Mouse (Mus musculus) effector memory CD4-positive, alpha-beta T cell, adult 7 months (primary cell): ENCODE measurements around the gene AI837181. TPM values are rescaled to one million over a fixed set of nuclear protein-coding genes. Genes with fewer than 3 reads are reported as not detected.

Experiments
- polyA plus RNA-seq: library from polyadenylated mRNA; unstranded; fragments of 100-300 nt; shearing (Covaris generic); gene quantifications from one replicate; pipeline ENCODE4 v1.2.1, GENCODE M21; 2017

Gene AI837181
- 23.6 TPM for polyA plus RNA-seq

GRCm38 (mm10) chr19:5424782-5425741 is at the start of gene AI837181, which contains the start of gene Drap1:
TSS of gene AI837181 (plus strand) at chr19:5425144.
TSS of gene Drap1 (minus strand) at chr19:5424979.

GRCm38 (mm10) chr19:5388588-5389242 is 36.2 kb upstream of the AI837181 start, which contains the start of gene Sart1:
TSS of gene Sart1 (minus strand) at chr19:5388703.

GRCm38 (mm10) chr19:5402293-5402692 is 22.7 kb upstream of the AI837181 start, which contains the start of gene Tsga10ip:
TSS of gene Tsga10ip (minus strand) at chr19:5402526.

GRCm38 (mm10) chr19:5447515-5448353 is 22.8 kb downstream of the AI837181 start, which contains the start of gene Fosl1:
TSS of gene Fosl1 (plus strand) at chr19:5447547.

GRCm38 (mm10) chr19:5457746-5458442 is 33.0 kb downstream of the AI837181 start, which contains the start of gene Ccdc85b:
TSS of gene Ccdc85b (minus strand) at chr19:5457894.

GRCm38 (mm10) chr19:5460465-5460911 is 35.5 kb downstream of the AI837181 start, which contains the start of gene Fibp:
TSS of gene Fibp (plus strand) at chr19:5460615.

GRCm38 (mm10) chr19:5468374-5468773 is 43.4 kb downstream of the AI837181 start, which contains the start of gene Ctsw:
TSS of gene Ctsw (minus strand) at chr19:5468507.

GRCm38 (mm10) chr19:5473720-5474119 is 48.8 kb downstream of the AI837181 start, which contains the start of gene Efemp2:
TSS of gene Efemp2 (plus strand) at chr19:5473954.

Other genes with a start within 250 kb of the AI837181 start
- gene Pacs1, start 152.0 kb upstream of the AI837181 start, polyA plus RNA-seq: 92.1 TPM
- gene Sf3b2, start 129.7 kb upstream of the AI837181 start, polyA plus RNA-seq: 304 TPM
- not detected for gene Gal3st3, start 126.8 kb upstream of the AI837181 start, polyA plus RNA-seq
- gene Catsper1, start 89.4 kb upstream of the AI837181 start, polyA plus RNA-seq: not detected
- 0.10 TPM for gene Cst6, start 75.6 kb upstream of the AI837181 start, polyA plus RNA-seq
- gene Eif1ad, start 58.4 kb upstream of the AI837181 start, polyA plus RNA-seq: 47.5 TPM
- 160 TPM for gene Banf1, start 58.0 kb upstream of the AI837181 start, polyA plus RNA-seq
- 224 TPM for gene Sart1, start 36.4 kb upstream of the AI837181 start, polyA plus RNA-seq
- 1.1 TPM for gene Tsga10ip, start 22.6 kb upstream of the AI837181 start, polyA plus RNA-seq
- gene Drap1, start 165 bp upstream of the AI837181 start, polyA plus RNA-seq: 180 TPM
- not detected for gene Fosl1, start 22.4 kb downstream of the AI837181 start, polyA plus RNA-seq
- gene Ccdc85b, start 32.8 kb downstream of the AI837181 start, polyA plus RNA-seq: 5.7 TPM
- 59.4 TPM for gene Fibp, start 35.5 kb downstream of the AI837181 start, polyA plus RNA-seq
- gene Ctsw, start 43.4 kb downstream of the AI837181 start, polyA plus RNA-seq: 473 TPM
- 2.7 TPM for gene Efemp2, start 48.8 kb downstream of the AI837181 start, polyA plus RNA-seq
- 18.9 TPM for gene Mus81, start 63.3 kb downstream of the AI837181 start, polyA plus RNA-seq
- gene Cfl1, start 65.3 kb downstream of the AI837181 start, polyA plus RNA-seq: 2,966 TPM
- 0.38 TPM for gene 1700020D05Rik, start 78.6 kb downstream of the AI837181 start, polyA plus RNA-seq
- 3.2 TPM for gene Snx32, start 85.4 kb downstream of the AI837181 start, polyA plus RNA-seq
- 0.17 TPM for gene Ovol1, start 135.5 kb downstream of the AI837181 start, polyA plus RNA-seq
- gene Ap5b1, start 142.9 kb downstream of the AI837181 start, polyA plus RNA-seq: 9.9 TPM
- gene Rnaseh2c, start 176.7 kb downstream of the AI837181 start, polyA plus RNA-seq: 106 TPM
- gene Kat5, start 185.1 kb downstream of the AI837181 start, polyA plus RNA-seq: 87.0 TPM
- 333 TPM for gene Rela, start 212.3 kb downstream of the AI837181 start, polyA plus RNA-seq
- gene Sipa1, start 238.6 kb downstream of the AI837181 start, polyA plus RNA-seq: 216 TPM